Mouse (Mus musculus): ENCODE measurements around the gene Tmem266.

Tmem266 gene

DNA sequence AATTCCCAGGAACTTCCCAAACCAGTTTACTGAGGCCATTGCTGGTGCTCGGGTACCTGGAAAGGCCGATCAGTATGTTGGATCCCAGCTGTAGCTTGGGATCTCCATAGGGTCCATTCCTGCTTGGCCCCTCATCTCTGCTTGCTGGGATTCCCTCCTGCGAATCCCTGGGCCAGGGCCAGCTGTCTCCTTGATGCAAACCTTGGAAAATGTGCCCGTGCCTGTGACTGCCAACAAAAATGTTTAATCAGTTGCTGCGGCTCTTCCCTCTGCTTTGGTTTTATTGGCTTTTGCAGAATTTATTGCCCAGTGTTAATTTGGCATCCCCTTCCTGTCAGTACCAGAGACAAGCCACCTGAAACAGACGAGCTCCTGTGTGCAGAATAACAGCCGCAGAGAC is 75.6 kb downstream of the Tmem266 start:
- no peak for DNase-seq (ENCODE audit: low read depth)

DNA sequence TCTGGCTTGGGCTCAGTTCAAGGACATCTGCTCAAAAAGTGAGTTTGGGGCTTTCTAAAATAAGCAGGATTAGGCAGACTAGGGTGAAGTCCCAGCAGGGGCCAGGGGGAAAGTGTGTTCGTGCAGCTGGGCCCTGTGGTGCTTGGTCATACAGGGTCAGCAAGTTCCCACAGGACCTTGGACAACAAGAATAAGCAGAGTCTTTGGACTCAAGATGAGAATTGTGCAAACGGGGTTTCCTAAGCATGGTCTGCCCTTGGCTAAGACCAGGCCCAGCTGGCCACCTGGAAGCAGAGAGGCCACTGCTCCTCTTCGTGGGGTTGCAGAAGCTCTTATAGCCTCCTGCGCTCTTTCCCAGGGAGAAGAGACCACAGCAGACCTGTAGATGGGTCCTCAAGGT is 77.5 kb downstream of the Tmem266 start:
- DNase-seq (ENCODE audit: low read depth): no peak

DNA sequence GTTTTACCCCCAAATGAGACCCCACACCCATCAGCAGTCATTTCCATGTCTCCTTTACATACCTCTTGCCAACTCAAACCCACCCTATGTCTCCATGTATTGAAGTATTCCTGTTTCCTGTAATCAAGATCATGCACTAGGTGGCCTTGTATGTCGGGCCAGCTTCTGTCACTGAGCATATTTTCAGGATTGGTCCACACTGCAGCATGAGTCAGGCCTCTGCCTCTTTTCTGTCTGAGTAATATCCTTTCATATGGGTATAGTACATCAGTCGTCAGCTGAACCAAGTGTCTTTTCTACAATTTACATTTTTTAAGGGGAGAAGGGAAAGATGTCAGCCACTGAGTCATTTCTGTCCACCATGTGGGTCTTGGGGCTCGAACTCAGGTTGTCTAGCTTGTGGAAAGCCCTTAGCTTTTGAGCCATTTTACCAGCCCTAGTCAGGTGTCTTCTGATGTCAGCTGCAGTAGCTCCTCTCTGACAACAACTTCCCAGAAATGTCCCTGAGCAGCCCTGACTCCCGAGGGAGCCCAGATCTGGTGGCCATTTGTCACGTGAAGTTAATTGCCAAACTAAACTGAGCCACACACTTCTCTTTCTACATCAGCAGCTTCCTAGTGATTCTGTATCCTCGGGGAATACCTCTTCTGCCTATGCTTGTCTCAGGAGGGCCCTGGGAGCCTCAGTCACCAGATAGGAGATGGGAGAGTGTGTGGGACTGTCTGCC is 78.4 kb downstream of the Tmem266 start:
- DNase-seq (ENCODE audit: low read depth): no peak

DNA sequence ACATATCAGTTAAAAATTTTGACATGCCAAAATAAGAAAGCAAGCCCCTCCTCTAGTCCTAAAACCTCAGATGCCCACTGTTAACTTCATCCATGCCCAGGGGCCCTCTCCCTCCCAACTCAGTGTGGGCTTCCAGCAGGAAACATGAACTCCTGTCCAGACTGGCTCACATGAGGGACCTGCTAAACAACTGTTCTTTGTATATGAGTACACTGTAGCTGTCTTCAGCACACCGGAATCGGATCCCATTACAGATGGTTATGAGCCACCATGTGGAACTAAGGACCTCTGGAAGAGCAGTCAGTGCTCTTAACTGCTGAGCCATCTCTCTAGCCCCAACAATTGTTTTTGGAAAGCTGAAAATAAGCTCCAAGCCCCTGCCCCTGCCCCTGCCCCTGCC is 80.1 kb downstream of the Tmem266 start:
- DNase-seq (ENCODE audit: low read depth): no peak

DNA sequence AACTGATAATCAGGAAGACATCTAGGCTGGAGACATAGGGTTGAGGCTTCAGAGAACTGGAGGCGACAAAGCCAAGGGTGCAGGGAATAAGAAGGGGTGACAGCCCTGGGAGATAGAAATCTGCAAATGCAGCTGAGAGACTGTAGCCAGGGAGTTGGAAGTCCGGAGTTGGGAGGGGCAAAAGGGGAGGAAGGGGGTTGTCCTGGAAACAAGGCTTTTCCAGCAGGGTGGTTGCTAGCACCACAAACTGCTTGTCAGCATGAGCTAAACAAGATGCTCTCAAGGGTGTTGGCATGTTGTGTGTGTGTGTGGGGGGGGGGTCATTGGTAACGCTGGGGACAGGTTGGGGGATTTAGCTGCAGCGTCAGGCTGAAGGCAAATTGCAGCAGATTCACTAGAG is 82.1 kb downstream of the Tmem266 start:
- no peak for DNase-seq (ENCODE audit: low read depth)

DNA sequence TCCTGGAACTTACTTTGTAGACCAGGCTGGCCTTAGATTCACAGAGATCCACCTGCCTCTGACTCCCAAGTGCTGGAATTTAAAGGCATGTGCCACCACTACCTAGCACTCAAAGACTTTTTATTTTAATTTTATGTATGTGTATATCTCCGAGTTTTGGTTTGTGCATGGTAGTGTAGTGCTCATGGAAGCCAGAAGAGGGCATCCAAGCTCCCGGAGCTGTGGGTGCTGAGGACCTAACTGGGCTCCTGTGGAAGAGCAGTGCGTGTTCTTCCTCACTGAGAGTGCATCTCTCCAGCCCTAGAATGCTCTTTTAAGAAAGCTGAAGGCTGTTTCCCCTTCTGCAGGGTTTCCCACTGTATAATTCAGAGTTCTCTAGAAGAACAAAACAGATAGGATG is 83.1 kb downstream of the Tmem266 start:
- no peak for DNase-seq (ENCODE audit: low read depth)

DNA sequence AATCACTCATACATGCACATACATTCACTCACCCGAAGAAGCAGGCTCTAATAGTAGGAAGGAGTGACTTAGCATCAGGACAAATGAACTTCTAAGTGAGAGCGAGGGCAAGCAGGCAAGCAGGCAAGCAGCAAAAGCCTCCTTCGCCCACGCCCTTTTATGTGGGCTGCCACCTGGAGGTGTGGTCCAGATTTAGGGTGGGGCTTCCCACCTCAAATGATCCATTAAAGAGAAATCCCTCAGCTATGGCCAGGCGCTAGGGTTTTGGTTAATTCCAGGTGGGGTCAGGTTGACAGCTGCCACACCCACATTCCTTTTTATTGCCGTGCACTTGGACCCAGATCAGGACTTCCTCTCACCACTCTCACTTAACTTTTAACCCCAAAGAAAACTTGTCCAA is 83.7 kb downstream of the Tmem266 start:
- no peak for DNase-seq (ENCODE audit: low read depth)

DNA sequence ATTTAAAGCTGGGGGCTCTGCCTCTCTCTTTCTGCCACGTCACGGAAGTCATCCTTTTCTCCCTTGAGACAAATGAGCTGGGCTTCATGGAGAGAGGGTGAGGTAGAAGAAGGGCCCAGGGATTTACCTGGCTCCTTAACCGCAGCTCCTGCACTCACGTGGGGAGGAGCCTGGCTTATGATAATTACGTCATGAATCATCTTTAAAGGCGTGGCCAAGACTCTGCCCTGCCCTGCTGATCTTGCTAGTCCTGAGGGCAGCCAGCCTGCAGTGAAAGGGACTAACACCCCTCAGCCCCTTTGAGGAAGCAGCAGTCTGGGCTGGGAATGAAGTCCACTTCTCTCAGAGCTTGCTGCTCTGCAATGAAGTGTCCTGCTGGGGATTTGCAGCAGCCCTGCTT is 84.4 kb downstream of the Tmem266 start:
- no peak for DNase-seq (ENCODE audit: low read depth)

DNA sequence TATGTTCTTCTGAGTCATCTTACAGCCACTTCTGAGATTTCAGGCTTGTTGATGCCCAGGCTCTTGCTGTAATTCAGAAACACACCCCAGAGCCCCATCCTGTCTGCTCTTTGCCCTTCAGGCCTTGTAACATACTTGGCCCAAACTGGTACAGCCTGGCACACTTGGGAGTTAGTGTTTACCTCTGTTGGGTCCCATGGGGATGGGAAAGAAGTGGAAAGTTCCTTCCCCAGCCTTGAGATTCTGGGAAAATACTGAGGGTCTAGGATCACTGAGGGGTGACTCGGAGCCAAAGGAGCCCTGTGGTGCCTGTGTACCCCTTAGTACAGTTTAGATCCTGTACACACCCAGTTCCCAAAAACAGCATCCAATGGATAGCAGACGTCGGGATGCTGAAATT is 95.1 kb downstream of the Tmem266 start:
- no peak for DNase-seq (ENCODE audit: low read depth)

DNA sequence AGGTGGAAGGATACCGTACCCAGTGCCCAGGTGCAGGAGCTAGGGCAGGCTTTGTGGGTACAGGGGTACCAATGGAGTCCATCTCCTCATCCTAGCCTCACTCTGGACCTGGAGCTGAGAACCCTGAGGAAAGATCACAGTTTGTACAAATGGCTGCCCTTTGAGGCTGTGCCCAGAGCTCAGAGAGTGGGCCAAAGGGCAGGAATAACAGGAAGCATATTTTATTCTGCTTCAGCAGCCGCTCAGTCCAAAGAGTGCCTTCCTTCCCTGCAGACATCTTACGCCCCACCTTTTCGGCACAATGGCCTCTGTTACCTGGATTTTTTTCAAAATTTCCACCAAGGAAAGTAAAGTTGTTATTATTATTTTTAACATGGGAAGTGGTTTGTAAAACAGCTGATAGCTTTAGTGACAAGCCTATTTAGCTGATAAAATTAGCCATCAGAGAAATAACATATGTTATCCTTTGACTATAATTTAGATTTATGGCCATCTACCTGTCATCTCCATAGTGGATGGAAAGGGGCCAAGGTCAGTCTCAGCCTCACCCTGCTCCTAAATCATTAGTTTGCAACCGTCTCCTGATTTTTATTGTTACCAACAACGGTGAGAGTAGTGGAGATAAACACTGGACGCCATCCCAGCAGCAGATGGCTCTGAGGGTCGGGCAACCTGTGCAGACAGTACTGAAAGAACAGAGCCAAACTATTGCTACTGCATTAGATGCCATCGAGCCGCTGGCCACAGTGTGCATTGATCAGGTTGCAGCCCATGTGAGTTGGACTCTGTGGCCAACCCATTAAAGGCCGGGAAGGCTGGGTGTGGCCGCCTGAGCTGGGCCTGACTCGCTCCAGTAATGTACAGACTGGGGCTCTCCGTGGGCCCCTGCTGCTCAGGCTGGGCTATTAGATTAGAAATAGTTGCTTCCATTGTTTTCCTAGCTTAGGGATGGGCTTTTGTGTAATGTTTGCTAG is 97.0 kb downstream of the Tmem266 start:
- no peak for DNase-seq (ENCODE audit: low read depth)

DNA sequence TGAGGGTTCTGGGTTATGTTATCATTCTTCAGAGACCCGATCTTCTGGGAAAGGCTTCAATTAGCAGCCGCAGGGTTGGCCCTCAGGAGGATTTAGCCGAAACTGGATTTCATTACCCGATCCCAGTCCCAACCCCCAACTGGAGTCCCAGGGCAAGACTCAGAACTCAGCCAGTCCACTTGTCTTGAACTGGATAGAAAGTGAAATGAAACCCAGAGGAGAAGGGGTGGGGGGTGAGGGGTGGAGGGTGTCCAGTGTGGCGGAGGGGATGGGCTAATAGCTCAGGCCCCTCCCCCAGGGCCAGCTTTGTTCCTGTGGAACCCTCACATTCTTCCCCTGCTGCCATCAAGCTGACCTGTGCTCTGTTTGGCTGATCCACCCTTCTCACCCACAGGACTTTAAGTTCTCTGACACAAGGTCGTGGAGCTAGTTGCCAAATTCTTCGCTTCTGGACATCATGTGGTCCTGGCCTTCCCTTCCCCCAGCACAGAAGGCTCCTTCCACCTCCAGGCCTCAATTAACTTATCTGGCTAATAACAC is 98.6 kb downstream of the Tmem266 start:
- DNase-seq (ENCODE audit: low read depth): no peak

DNA sequence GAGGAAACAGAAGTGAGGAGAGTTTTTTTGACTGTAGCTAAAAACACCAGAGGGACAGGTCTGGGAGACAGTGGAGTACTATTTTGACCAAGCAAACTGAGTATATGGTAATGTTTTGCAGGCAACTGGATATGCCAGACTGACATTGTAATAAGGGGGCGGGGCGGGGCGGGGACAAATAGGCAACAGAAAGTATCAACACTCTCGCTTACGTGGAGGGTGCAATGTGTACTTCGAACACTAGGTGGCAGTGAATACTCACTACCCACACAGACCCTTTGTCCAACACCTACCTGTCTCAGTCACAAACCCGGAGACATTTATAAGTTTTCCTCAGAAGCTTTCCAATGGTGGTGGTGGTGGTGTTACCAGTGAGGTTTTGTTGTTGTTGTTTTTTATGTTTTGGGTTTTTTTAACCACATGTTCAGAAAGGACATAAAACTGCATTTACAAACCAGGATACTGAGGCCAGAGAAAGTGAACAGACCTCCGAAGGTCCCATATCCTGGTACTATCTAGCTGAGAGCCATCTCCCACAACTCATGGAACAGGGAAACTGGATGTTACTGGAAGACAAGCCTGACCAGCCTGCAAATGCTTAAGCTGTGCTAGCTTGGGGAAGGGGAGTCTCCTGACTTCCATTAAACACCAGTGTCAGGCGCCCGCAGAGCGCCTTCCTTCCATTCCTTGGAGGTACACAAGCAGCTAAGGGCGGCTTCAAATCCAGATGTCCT is 102.7 kb downstream of the Tmem266 start:
- DNase-seq (ENCODE audit: low read depth): peak; percentile 80

DNA sequence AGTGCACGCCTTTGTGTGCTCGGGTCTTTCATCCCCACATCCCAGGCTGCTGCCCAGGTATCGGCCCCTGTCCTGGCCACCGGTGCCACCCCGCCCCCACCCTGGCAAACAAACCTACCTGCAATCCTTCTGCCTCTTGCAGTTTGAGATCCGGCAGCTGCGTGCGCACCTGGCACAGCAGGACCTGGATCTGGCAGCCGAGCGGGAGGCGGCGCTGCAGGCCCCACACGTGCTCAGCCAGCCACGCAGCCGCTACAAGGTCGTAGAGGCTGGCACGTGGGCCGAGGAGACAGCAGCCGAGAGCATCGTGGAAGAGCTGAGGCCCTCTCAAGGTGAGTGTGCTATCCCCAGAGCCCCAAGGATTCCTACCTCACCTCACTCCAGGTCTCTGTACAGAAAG is 103.4 kb downstream of the Tmem266 start:
- DNase-seq (ENCODE audit: low read depth): no peak

DNA sequence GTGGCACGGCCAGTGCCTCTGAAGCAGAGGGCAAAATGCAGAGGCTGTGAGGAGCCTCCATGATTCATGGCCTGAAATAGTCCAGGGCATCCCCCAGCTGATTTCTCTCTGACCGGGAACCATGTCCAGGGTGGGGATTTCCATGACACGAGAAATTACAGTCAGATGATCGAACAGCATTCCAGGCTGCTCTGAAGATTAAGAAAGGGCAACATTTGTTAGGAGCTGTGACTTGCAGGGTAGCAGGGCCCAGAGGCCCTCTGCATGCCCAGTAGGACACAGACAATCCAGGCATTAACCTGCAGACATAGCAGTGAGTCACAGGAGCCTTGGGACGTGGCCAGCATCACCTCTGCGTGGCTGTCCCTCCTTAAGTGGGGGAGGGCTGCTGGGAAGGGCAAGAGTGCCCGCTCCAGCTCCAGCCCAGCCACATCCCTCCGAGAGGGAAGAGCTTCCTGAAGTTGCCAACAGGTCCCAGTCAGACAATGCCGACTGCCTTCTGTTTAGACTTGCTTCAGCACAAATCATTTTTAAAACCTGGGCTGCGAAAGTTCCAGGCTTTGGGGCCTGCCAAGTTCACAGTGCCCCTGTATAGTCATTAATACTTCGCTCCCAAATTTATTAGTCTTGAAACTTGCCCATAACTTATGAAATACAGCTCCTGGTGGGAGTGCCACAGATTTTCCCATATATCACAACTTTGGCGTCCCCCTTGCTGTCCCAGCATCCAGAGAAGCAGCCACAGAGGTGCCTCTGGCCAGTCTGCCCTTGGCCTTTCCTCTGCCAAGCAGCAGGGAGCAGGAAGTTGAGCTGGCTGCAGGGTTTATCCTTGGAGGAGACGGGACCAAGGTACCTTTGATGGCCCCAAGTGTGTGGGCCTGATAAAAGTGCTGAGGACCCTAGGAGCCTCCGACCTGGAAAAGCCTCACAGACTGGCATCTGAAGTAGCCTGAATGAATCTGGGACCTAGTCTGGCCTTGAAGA is 105.9 kb downstream of the Tmem266 start:
- DNase-seq (ENCODE audit: low read depth): no peak

DNA sequence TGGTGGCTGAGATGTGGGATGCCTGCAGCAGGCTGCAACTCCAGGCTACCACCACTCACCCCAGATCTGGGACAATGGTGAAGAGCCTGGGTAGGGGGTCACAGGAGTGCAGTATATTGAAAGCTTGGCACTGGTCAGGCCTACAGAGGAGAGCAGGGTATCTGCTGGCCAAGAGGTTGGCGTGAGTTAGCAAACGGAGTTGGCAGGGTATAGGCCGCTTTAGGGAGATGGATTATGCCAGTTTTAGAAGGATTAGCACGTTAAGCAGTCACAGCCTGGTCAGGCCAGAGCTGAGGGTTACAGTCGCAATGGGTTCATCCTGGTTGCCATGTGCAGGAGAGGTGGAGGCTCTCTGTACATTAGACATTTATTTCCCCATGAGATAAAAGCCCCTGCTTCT is 107.2 kb downstream of the Tmem266 start:
- no peak for DNase-seq (ENCODE audit: low read depth)

DNA sequence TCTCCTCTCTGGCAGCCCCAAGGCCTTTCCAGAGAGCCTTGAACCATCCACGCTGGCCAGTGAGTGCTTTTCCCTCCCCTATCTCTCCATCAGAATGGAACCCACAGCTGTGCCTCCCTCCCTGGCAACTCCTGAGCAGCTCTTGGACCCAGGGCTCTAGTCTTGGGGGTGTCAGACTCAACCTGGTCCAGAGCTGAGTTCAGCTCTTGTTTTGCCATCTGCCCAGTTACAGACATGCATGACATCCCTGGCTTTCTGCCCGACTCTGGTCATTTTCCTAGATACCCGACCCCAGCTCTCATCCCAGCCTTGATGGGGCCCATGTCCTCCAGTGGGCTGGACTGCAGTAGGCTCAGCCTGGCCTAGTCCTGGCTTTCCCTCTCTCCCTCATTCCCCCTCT is 111.7 kb downstream of the Tmem266 start:
- DNase-seq (ENCODE audit: low read depth): no peak

DNA sequence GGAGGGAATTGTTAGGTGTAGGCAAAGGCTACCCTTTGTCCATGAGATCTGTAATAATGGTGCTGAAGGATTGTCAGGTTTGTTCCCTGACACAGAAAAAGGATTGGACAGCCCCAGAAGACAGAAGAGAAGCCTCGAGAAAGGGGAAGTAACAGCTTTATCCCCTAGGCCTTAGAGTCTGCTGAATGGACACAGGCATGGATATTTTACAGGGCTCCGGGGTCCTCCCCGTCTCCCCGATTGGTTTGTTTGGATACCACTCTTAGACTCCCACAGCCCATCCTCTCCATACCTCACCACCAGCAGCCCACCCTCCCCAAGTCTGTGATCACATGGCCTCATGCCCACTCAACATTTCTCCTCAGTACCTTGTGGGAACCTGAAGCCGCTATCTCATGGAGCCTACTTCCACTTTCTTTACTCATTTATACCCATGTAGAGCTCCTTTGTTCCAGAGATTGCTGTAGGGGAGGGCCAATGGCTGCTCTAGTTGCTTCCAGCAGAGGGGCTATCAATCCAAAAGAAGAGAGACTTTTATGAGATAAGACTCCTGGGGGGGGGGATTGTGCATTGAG is 112.6 kb downstream of the Tmem266 start:
- no peak for DNase-seq (ENCODE audit: low read depth)

DNA sequence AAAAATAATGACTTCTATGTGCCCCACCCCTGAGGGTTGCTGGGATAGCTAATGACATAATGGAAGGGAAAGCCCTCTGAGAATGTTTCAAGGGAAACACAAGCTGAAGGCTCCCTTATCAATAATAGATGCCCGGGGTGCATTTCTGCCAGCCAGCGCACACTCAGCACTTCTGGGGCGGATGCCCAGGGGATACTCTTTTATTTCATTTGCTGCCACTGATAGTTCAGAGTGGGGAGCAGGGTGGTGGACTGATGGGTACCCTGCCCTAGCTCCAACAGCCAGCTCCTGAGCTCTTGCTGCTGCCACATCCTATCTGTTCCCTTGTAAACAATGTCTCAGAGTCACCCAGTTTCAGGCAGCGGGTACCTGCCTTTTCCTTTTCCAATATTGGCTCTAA is 120.8 kb downstream of the Tmem266 start:
- DNase-seq (ENCODE audit: low read depth): no peak

DNA sequence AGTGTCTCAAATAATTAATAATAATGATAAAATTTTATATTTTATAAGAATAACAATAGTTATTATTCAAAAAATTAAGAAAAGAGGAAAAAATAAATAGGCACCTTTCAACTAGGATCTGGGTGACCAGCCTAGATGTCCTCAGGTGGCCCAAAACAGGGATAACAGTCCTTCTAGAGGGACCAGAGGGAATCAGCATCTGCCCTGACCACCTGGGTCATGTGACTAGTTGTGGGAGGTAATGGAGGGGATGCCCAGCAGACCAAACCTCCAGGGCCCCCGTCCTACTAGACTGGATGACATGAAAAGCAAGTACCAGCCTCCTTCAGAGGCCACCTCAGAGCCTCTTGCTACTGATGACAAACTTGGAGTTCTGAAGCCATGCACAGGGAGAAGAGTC is 122.4 kb downstream of the Tmem266 start:
- no peak for DNase-seq (ENCODE audit: low read depth)

DNA sequence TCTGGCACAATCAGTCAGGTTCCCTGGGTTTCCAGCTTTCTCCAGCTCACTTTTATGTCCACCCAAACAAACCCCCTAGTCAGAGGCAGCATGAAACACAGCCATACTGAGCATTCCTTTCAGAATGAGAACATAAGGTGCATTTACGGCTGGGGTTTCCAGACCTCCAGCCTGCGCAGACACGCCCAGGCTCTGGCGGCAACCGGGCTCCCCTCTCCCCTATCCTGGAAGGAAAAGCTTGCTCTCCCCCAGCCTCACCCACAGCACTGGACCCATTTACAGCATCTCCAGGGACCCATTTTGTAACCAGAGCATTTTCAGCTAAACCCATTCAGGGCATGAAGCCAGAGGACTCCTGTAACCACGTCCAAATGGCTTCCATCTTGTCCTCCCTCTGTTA is 123.3 kb downstream of the Tmem266 start:
- no peak for DNase-seq (ENCODE audit: low read depth)

DNA sequence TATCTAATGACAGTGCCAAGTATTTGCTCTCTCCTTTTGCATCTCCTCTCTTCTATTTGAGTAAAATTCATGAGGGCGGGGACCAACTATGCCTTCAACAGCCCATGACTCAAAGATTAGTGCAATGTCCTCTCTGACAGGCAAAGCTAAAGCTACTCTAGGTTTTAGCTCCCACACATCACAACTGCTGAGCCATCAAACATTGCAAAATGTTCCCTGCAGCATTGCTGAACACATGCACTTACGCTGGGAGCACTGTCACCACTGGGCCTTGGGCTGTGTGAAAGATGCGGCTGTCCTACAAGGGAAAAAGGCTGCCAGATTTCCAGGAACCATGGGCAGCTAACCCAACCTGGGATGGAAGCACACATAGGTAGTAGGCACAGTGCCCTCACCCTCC is 124.7 kb downstream of the Tmem266 start:
- no peak for DNase-seq (ENCODE audit: low read depth)
